Mouse (Mus musculus) thymus, adult 2 months (tissue): Measurements from ENCODE around the gene Crhr2.

Source experiments
- CTCF ChIP-seq: fragments of 200-500 bp; IDR thresholded peaks from 2 replicates; pipeline ENCODE4 v1.5.1; 2012; ENCODE audit warnings: mild to moderate bottlenecking, control low read depth, low read length, moderate library complexity, borderline replicate concordance; ENCODE audit not compliant: control insufficient read depth, poor library complexity, insufficient read depth; ENCODE audit errors: extremely low read depth
- POLR2A ChIP-seq: fragments of 200-500 bp; IDR thresholded peaks from 2 replicates; pipeline ENCODE4 v1.6.1; 2012; ENCODE audit warnings: mild to moderate bottlenecking, low read length, control low read depth, moderate library complexity; ENCODE audit not compliant: control insufficient read depth, poor library complexity, insufficient read depth; ENCODE audit errors: extremely low read depth

- TF ChIP-seq POLR2A (no peak), CTCF (no peak)
These were observed 26.4 kb upstream of the Crhr2 start for GRCm38 (mm10) chr6:55159256-55159655.
